In the genomic region with DNA sequence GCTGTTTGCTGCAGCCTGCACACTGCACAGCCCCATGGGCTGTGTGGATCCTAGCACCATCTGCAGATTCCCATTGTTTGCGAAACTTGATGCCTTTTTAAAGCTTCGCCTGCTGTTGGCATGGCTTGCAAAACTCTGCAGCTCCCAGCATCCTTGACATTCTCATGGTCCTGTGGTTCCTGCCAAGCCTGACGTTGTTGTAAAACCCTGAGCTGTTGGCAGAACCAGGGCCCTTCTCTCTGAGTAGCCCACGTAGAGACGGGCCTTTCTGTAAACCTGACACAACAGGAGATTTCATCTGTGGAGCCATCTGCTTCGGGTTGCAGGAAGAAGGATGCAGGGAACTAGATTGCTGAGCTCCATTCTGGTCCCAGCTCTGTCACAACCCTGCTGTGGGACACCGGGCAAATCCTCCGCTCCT, we compare ENCODE assay signal across 13 mouse cellular contexts. TPM values are rescaled to one million over a fixed set of nuclear protein-coding genes. Genes with fewer than 3 reads are reported as not detected.
DNase-seq lines count a peak whose midpoint lies in the region; ATAC-seq and TF ChIP-seq lines count a peak whose summit lies in the region.
"Had no signal": no experiment of that assay in that cellular context is flagged by ENCODE, and none has a peak within 500 bp of the region (broad histone marks: within the 10 kb centered on the region; RNA-seq: fewer than 3 reads in every experiment).

No protein-coding gene starts in this region.

- H3K4me1 ChIP-seq in midbrain, embryonic 13.5 days (replicated peaks): peaks cover 6% of the 10 kb centered on the region
- no peaks in the 10 kb centered on the region for H3K4me1 ChIP-seq in midbrain, embryonic 16.5 days (ENCODE audit: control insufficient read depth, insufficient read depth, low read length)
- H3K4me1 ChIP-seq in liver, postnatal 0 days (ENCODE audit: insufficient read depth): no peaks in the 10 kb centered on the region
- peaks cover 12% of the 10 kb centered on the region; the same call in 1 of the 2 replicates for H3K4me1 ChIP-seq in intestine, postnatal 0 days (replicated peaks; ENCODE audit: control insufficient read depth, insufficient read depth, low read length)
- H3K4me1 ChIP-seq: liver, embryonic 15.5 days had no signal

- no peak overlapping the region for H3K27ac ChIP-seq in midbrain, embryonic 13.5 days
- H3K27ac ChIP-seq in midbrain, embryonic 16.5 days (ENCODE audit: low read length): no peak overlapping the region
- H3K27ac ChIP-seq in layer of hippocampus, adult 2 months: peak overlapping the region; percentile 84
- no peak overlapping the region for H3K27ac ChIP-seq in liver, postnatal 0 days (ENCODE audit: low read depth)
- H3K27ac ChIP-seq in intestine, postnatal 0 days (ENCODE audit: low read depth, low read length): no peak overlapping the region
- H3K27ac ChIP-seq: liver, embryonic 15.5 days had no signal

- no peak overlapping the region for H3K4me3 ChIP-seq in midbrain, embryonic 13.5 days (replicated peaks)
- no peak overlapping the region for H3K4me3 ChIP-seq in midbrain, embryonic 16.5 days (ENCODE audit: low read depth, low read length)
- H3K4me3 ChIP-seq in layer of hippocampus, adult 2 months: no peak overlapping the region
- no peak overlapping the region for H3K4me3 ChIP-seq in liver, postnatal 0 days (ENCODE audit: low read depth, low read length)
- no peak overlapping the region for H3K4me3 ChIP-seq in intestine, postnatal 0 days (ENCODE audit: low read depth, low read length)
- H3K4me3 ChIP-seq: liver, embryonic 15.5 days had no signal

- no peak overlapping the region for H3K4me2 ChIP-seq in midbrain, embryonic 13.5 days (replicated peaks)
- H3K4me2 ChIP-seq in midbrain, embryonic 16.5 days (ENCODE audit: low read length): no peak overlapping the region
- H3K4me2 ChIP-seq in liver, postnatal 0 days (ENCODE audit: low read depth, low read length): no peak overlapping the region
- H3K4me2 ChIP-seq in intestine, postnatal 0 days (replicated peaks; ENCODE audit: low read depth): no peak overlapping the region
- H3K4me2 ChIP-seq: liver, embryonic 15.5 days had no signal

- ATAC-seq in midbrain, embryonic 13.5 days: no peak
- ATAC-seq in midbrain, embryonic 16.5 days: no peak
- no peak for ATAC-seq in liver, postnatal 0 days
- no peak for ATAC-seq in intestine, postnatal 0 days

- no peak for TF ChIP-seq CTCF in layer of hippocampus, adult 2 months (conservative IDR thresholded peaks at IDR 0.05)
- TF ChIP-seq CTCF in liver, postnatal 0 days (IDR thresholded peaks at IDR 0.05; ENCODE audit: low read depth): no peak
- no peak for TF ChIP-seq CTCF in intestine, postnatal 0 days (IDR thresholded peaks at IDR 0.05; ENCODE audit: low read depth)

- DNase-seq in cerebellum, adult 9-11 months: peak; percentile 73
- DNase-seq in layer of hippocampus, adult 2 months (ENCODE audit: low spot score in 2 of 2): peak; percentile 69 to 89
- peak; percentile 46 for DNase-seq in right cerebral cortex, postnatal 14 days
- DNase-seq in liver, postnatal 0 days: no peak
- no peak for DNase-seq in B cell, adult 2 months

- no peaks in the 10 kb centered on the region for H3K27me3 ChIP-seq in midbrain, embryonic 13.5 days
- H3K27me3 ChIP-seq in midbrain, embryonic 16.5 days (ENCODE audit: control insufficient read depth, insufficient read depth, low read depth, low read length): no peaks in the 10 kb centered on the region
- H3K27me3 ChIP-seq in liver, postnatal 0 days (ENCODE audit: insufficient read depth, low read length): no peaks in the 10 kb centered on the region
- 0 out of 2 replicates have a peak, but pooled peaks cover 7% of the 10 kb centered on the region for H3K27me3 ChIP-seq in intestine, postnatal 0 days (replicated peaks; ENCODE audit: control insufficient read depth, insufficient read depth, low read length)

- no peaks in the 10 kb centered on the region for H3K9me3 ChIP-seq in midbrain, embryonic 13.5 days
- no peaks in the 10 kb centered on the region for H3K9me3 ChIP-seq in midbrain, embryonic 16.5 days (replicated peaks; ENCODE audit: control insufficient read depth, low read length, poor library complexity, severe bottlenecking)
- no peaks in the 10 kb centered on the region for H3K9me3 ChIP-seq in liver, postnatal 0 days (ENCODE audit: low read length)
- H3K9me3 ChIP-seq in intestine, postnatal 0 days (ENCODE audit: control insufficient read depth): no peaks in the 10 kb centered on the region
- H3K9me3 ChIP-seq: liver, embryonic 15.5 days had no signal

- 0 out of 2 replicates have a peak overlapping the region, but pooled peaks have one; percentile 10 for H3K9ac ChIP-seq in midbrain, embryonic 13.5 days (replicated peaks)
- H3K9ac ChIP-seq in midbrain, embryonic 16.5 days (ENCODE audit: low read depth, low read length): no peak overlapping the region
- no peak overlapping the region for H3K9ac ChIP-seq in liver, postnatal 0 days (replicated peaks)
- no peak overlapping the region for H3K9ac ChIP-seq in intestine, postnatal 0 days (ENCODE audit: low read depth, low read length)
- H3K9ac ChIP-seq: liver, embryonic 15.5 days had no signal

- no peaks in the 10 kb centered on the region for H3K36me3 ChIP-seq in midbrain, embryonic 13.5 days
- H3K36me3 ChIP-seq in midbrain, embryonic 16.5 days (ENCODE audit: control insufficient read depth, insufficient read depth, low read length): no peaks in the 10 kb centered on the region
- no peaks in the 10 kb centered on the region for H3K36me3 ChIP-seq in liver, postnatal 0 days (replicated peaks; ENCODE audit: insufficient read depth, low read length)
- no peaks in the 10 kb centered on the region for H3K36me3 ChIP-seq in intestine, postnatal 0 days (ENCODE audit: control insufficient read depth, insufficient read depth)
- H3K36me3 ChIP-seq: liver, embryonic 15.5 days had no signal

- WGBS in midbrain, embryonic 13.5 days: 67% methylated on average over 8 of the region's 8 CpGs
- WGBS in midbrain, embryonic 16.5 days: 68% methylated on average over 8 of the region's 8 CpGs
- WGBS in liver, postnatal 0 days (ENCODE audit: insufficient replicate concordance): 63% methylated on average over 8 of the region's 8 CpGs
- WGBS in intestine, postnatal 0 days: 76% methylated on average over 8 of the region's 8 CpGs

- TF ChIP-seq EP300 in liver, postnatal 0 days (IDR thresholded peaks at IDR 0.05; ENCODE audit: low read depth): no peak

RNA-seq across cellular contexts. Expression of a gene that starts 2.8 kb away (rescaled TPM):
- polyA plus RNA-seq in midbrain, embryonic 13.5 days (2015; fragmentation: Nextera tagmentation; extraction: Ambion mirVana): 4.1 and 5.0 TPM in 2 replicates
- 5.9 and 6.5 TPM in 2 replicates for polyA plus RNA-seq in midbrain, embryonic 16.5 days (2015; fragmentation: Nextera tagmentation; extraction: Ambion mirVana)
- total RNA-seq in layer of hippocampus, adult 2 months (2021): 10 to 100 TPM; 11.7 to 13.4 TPM
- 0.68 and 0.73 TPM in 2 replicates for polyA plus RNA-seq in liver, postnatal 0 days (2015; fragmentation: Nextera tagmentation; extraction: Ambion mirVana)
- 2.2 and 3.2 TPM in 2 replicates for polyA plus RNA-seq in intestine, postnatal 0 days (2015; fragmentation: Nextera tagmentation; extraction: Ambion mirVana)

RNA-seq across cellular contexts. Expression of a gene that starts 21.8 kb away (rescaled TPM):
- not detected in 2 replicates for polyA plus RNA-seq in midbrain, embryonic 13.5 days (2015; fragmentation: Nextera tagmentation; extraction: Ambion mirVana)
- not detected in 2 replicates for polyA plus RNA-seq in midbrain, embryonic 16.5 days (2015; fragmentation: Nextera tagmentation; extraction: Ambion mirVana)
- total RNA-seq in layer of hippocampus, adult 2 months (2021): not detected
- polyA plus RNA-seq in liver, postnatal 0 days (2015; fragmentation: Nextera tagmentation; extraction: Ambion mirVana): not detected in 2 replicates
- not detected in 2 replicates for polyA plus RNA-seq in intestine, postnatal 0 days (2015; fragmentation: Nextera tagmentation; extraction: Ambion mirVana)
- total RNA-seq: ES-E14 had no signal
- polyA plus RNA-seq: cortical plate, adult 2 months; heart, postnatal 0 days; liver, embryonic 15.5 days; neural tube, embryonic 14.5 days had no signal

RNA-seq across cellular contexts. Expression of a gene that starts 55.0 kb away (rescaled TPM):
- polyA plus RNA-seq in midbrain, embryonic 13.5 days (2015; fragmentation: Nextera tagmentation; extraction: Ambion mirVana): not detected in 2 replicates
- polyA plus RNA-seq in midbrain, embryonic 16.5 days (2015; fragmentation: Nextera tagmentation; extraction: Ambion mirVana): not detected in 2 replicates
- total RNA-seq in layer of hippocampus, adult 2 months (2021): not detected
- polyA plus RNA-seq in liver, postnatal 0 days (2015; fragmentation: Nextera tagmentation; extraction: Ambion mirVana): not detected in 2 replicates
- not detected in 2 replicates for polyA plus RNA-seq in intestine, postnatal 0 days (2015; fragmentation: Nextera tagmentation; extraction: Ambion mirVana)
- total RNA-seq: ES-E14 had no signal
- polyA plus RNA-seq: cortical plate, adult 2 months; heart, postnatal 0 days; liver, embryonic 15.5 days; neural tube, embryonic 14.5 days had no signal

Comparison
In these comparisons a context has a peak if more than half of its experiments do, and no peak if none do; other contexts are left out.
1. DNase-seq: peak in cerebellum, adult 9-11 months (single experiment), layer of hippocampus, adult 2 months (2 of 2) and right cerebral cortex, postnatal 14 days (single experiment); none in liver, postnatal 0 days (single experiment) and B cell, adult 2 months (0 of 2).